Mouse (Mus musculus): Measurements from ENCODE around the gene S1pr3. TPM values are rescaled to one million over a fixed set of nuclear protein-coding genes. Genes with fewer than 3 reads are reported as not detected.
A peak's percentile ranks its signal among the peaks of the same experiment; 100 is the strongest.

The S1pr3 gene
- 29.8 and 40.4 TPM in 2 replicates for polyA plus RNA-seq (2016; fragmentation: Nextera tagmentation; extraction: Ambion mirVana)

GRCm38 (mm10) chr13:51408519-51409001 is at the start of gene S1pr3:
Gene S1pr3, plus strand, starts transcription at chr13:51408639.
- Histone ChIP-seq H3K9me3 (no peaks in the 10 kb centered on the region), H3K27ac (replicated peaks) (no peak within 1 kb of the TSS), H3K4me1 (peaks cover 19% of the 10 kb centered on the region), H3K9ac (replicated peaks) (peak within 1 kb of the TSS; percentile 51), H3K27me3 (peaks cover 38% of the 10 kb centered on the region), H3K4me2 (replicated peaks) (peak within 1 kb of the TSS; percentile 68), H3K36me3 (no peaks in the 10 kb centered on the region), H3K4me3 (peak within 1 kb of the TSS; percentile 44)
- under 1% methylated on average over 33 of the region's 33 CpGs for WGBS
- ATAC-seq (ENCODE audit: low FRiP score, low read depth): peak; percentile 75

GRCm38 (mm10) chr13:51360441-51360962 is 47.9 kb upstream of the S1pr3 start:
- Histone ChIP-seq H3K36me3 (no peaks in the 10 kb centered on the region), H3K27me3 (no peaks in the 10 kb centered on the region), H3K9me3 (no peaks in the 10 kb centered on the region), H3K4me3 (no peak overlapping the region), H3K27ac (replicated peaks) (no peak overlapping the region), H3K9ac (replicated peaks) (no peak overlapping the region), H3K4me2 (replicated peaks) (no peak overlapping the region), H3K4me1 (peaks cover 5% of the 10 kb centered on the region; the same call in 1 of the 2 replicates)
- 83% methylated on average over 8 of the region's 8 CpGs for WGBS
- no peak for ATAC-seq (ENCODE audit: low FRiP score, low read depth)

DNA sequence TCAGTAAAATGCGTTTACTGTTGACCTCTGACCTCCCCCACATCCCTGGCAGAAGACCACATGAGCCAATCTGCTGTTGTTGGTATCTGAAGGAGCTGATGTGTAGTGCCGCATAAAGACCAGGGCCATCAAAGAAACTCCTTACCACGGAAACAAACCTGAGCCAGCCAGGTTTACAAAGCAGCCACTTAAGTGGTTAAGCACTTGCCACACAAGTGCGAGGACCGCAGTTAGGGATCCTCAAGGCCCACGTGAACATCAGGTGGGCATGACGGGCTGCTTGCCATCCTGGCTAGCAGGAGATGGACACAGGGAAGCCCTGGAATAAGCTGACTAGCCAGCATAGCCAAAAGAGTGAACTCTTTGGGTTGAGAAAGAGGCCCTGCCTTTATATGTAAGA is 45.0 kb upstream of the S1pr3 start:
- Histone ChIP-seq H3K4me2 (replicated peaks) (no peak overlapping the region), H3K27me3 (no peaks in the 10 kb centered on the region), H3K4me1 (peaks cover 5% of the 10 kb centered on the region; the same call in 1 of the 2 replicates), H3K36me3 (no peaks in the 10 kb centered on the region), H3K4me3 (no peak overlapping the region), H3K9me3 (no peaks in the 10 kb centered on the region), H3K9ac (replicated peaks) (no peak overlapping the region), H3K27ac (replicated peaks) (no peak overlapping the region)
- no peak for ATAC-seq (ENCODE audit: low FRiP score, low read depth)
- 83% methylated on average over 7 of the region's 7 CpGs for WGBS

DNA sequence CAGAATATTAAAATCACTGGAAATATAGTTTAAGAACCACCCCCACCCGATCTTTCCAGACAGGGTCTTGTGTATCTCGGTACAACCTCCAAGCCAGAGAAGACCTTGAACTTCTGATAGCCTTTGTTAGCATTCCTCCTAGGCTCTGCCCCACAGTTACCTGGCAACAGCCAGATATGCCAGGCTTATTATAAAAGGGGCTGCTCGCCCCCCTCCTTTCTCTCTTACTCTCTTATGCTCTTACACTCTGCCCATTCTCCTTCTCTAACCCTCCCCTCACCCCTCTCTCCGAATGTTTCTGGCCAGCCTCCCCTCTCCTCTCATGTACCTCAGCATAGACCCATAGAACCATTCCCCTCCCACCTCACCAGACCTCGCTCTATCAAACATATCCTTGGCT is 44.5 kb upstream of the S1pr3 start:
- Histone ChIP-seq H3K9me3 (no peaks in the 10 kb centered on the region), H3K36me3 (no peaks in the 10 kb centered on the region), H3K9ac (replicated peaks) (no peak overlapping the region), H3K27ac (replicated peaks) (no peak overlapping the region), H3K4me2 (replicated peaks) (no peak overlapping the region), H3K27me3 (no peaks in the 10 kb centered on the region), H3K4me3 (no peak overlapping the region), H3K4me1 (peaks cover 5% of the 10 kb centered on the region; the same call in 1 of the 2 replicates)
- ATAC-seq (ENCODE audit: low FRiP score, low read depth): no peak
- WGBS: 70% methylated on average over 5 of the region's 5 CpGs

DNA sequence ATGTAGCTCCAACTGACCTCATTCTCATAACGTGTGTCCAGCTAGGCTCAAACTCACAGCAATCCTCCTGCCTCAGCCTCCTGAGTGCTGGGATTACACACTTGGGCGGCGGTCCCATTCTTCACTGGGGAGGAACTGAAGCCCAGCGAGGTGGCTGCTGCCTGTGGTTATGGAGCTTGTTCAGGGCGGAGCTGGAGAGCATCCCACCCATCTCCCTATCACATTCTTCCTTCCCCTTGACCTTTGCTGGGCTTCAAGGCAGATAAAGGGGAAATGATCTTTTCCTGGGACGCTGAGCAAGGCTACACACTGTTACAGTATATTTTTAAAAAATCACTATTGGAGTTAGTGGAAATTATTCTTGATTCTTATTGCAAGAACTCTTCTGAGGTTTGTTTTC is 43.2 kb upstream of the S1pr3 start:
- H3K27me3 ChIP-seq: no peaks in the 10 kb centered on the region
- WGBS: 90% methylated on average over 6 of the region's 6 CpGs

DNA sequence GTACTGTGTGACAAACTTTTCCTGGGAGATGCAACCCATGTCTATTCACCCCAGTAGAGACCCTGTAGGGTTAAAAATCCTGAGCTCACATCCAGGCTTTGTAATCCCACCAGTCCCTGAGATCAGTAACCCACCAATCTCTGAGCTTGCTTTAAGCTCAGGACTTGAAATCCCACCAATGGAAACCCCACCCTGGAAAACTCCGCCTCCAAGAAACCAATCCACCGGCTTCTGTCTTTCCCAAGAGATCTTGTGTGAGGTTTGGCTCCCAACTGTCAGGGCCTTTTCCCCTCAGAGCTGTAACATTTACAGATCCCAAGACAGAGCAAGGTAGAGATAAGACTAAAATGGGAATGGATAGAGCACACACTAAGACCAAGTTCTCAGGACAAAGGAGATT is 40.1 kb upstream of the S1pr3 start:
- Histone ChIP-seq H3K27ac (replicated peaks) (no peak overlapping the region), H3K4me2 (replicated peaks) (no peak overlapping the region), H3K4me1 (peaks cover 5% of the 10 kb centered on the region; the same call in 1 of the 2 replicates), H3K27me3 (no peaks in the 10 kb centered on the region), H3K4me3 (no peak overlapping the region), H3K9me3 (no peaks in the 10 kb centered on the region), H3K36me3 (no peaks in the 10 kb centered on the region), H3K9ac (replicated peaks) (no peak overlapping the region)
- ATAC-seq (ENCODE audit: low FRiP score, low read depth): no peak
- WGBS: 67% methylated on average over 2 of the region's 2 CpGs

More for the DNA sequence above, 43.2 kb upstream of the S1pr3 start:
- Histone ChIP-seq H3K36me3 (no peaks in the 10 kb centered on the region), H3K9me3 (no peaks in the 10 kb centered on the region), H3K4me1 (peaks cover 5% of the 10 kb centered on the region; the same call in 1 of the 2 replicates), H3K9ac (replicated peaks) (no peak overlapping the region), H3K27ac (replicated peaks) (no peak overlapping the region), H3K4me2 (replicated peaks) (no peak overlapping the region), H3K4me3 (no peak overlapping the region)
- ATAC-seq (ENCODE audit: low FRiP score, low read depth): no peak

GRCm38 (mm10) chr13:51369354-51369753 is 39.1 kb upstream of the S1pr3 start:
- no peak for ATAC-seq (ENCODE audit: low FRiP score, low read depth)
- H3K4me2 ChIP-seq (replicated peaks): no peak overlapping the region
- H3K4me3 ChIP-seq: no peak overlapping the region
- H3K27ac ChIP-seq (replicated peaks): no peak overlapping the region
- H3K4me1 ChIP-seq: no peaks in the 10 kb centered on the region
- no peaks in the 10 kb centered on the region for H3K9me3 ChIP-seq
- no peaks in the 10 kb centered on the region for H3K36me3 ChIP-seq
- H3K27me3 ChIP-seq: no peaks in the 10 kb centered on the region
- 93% methylated on average over 3 of the region's 3 CpGs for WGBS
- H3K9ac ChIP-seq (replicated peaks): no peak overlapping the region

- no peak overlapping the region for H3K27ac ChIP-seq (replicated peaks)
- no peaks in the 10 kb centered on the region for H3K9me3 ChIP-seq
- ATAC-seq (ENCODE audit: low FRiP score, low read depth): 0 out of 2 replicates have a peak, but pooled peaks have one; percentile 41
- H3K4me1 ChIP-seq: peaks cover 3% of the 10 kb centered on the region
- H3K27me3 ChIP-seq: no peaks in the 10 kb centered on the region
- no peak overlapping the region for H3K4me2 ChIP-seq (replicated peaks)
- no peaks in the 10 kb centered on the region for H3K36me3 ChIP-seq
- H3K4me3 ChIP-seq: no peak overlapping the region
- H3K9ac ChIP-seq (replicated peaks): no peak overlapping the region
Measured at GRCm38 (mm10) chr13:51373086-51373485, 35.4 kb upstream of the S1pr3 start.

DNA sequence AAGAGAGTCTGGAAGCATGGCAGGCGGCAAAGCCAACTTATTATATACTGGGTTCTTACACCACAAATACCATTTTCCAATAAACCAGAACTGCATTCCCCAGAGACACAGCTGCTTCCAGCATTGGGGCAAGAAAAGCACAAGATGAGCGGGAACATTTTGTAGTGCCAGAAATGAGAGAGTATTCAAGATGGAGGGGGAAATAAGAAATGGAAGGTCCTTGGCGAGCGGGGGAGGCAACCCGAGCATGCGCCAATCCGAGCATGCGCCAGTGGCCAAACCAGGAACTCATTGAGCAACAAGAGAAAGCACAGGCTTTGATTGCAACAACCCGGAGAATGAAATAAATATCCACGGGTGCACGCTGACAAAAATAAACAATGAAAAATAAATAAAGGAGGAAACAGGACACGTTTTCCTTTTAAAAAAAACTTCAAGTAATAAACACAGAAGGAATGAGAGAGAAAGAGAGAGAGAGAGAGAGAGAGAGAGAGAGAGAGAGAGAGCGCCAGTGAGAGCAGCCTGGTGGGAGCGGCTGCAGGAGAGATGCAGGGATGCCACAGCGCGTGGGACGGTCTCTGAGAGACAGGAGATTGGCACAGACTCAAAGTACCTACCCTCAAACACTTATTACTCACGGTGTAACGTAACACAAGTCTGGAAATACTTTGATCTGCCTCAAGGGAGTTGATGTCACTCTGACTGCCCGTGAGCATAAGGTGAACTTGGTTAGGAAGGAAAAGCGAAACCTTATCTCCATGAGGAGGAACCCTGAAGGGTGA is 34.2 kb upstream of the S1pr3 start:
- Histone ChIP-seq H3K27me3 (no peaks in the 10 kb centered on the region), H3K36me3 (no peaks in the 10 kb centered on the region), H3K9me3 (no peaks in the 10 kb centered on the region), H3K27ac (replicated peaks) (no peak overlapping the region), H3K4me3 (no peak overlapping the region), H3K4me2 (replicated peaks) (no peak overlapping the region), H3K9ac (replicated peaks) (no peak overlapping the region), H3K4me1 (peaks cover 14% of the 10 kb centered on the region)
- no peak for ATAC-seq (ENCODE audit: low FRiP score, low read depth)
- WGBS: 89% methylated on average over 21 of the region's 21 CpGs

- no peaks in the 10 kb centered on the region for H3K27me3 ChIP-seq
- H3K4me2 ChIP-seq (replicated peaks): peak overlapping the region; percentile 21; the same call in 1 of the 2 replicates
- H3K27ac ChIP-seq (replicated peaks): no peak overlapping the region
- peaks cover 20% of the 10 kb centered on the region for H3K4me1 ChIP-seq
- no peaks in the 10 kb centered on the region for H3K9me3 ChIP-seq
- no peaks in the 10 kb centered on the region for H3K36me3 ChIP-seq
- H3K4me3 ChIP-seq: no peak overlapping the region
- WGBS: 53% methylated on average over 4 of the region's 4 CpGs
- no peak overlapping the region for H3K9ac ChIP-seq (replicated peaks)
- ATAC-seq (ENCODE audit: low FRiP score, low read depth): 0 out of 2 replicates have a peak, but pooled peaks have one; percentile 60
Measured at GRCm38 (mm10) chr13:51378126-51378525, 30.3 kb upstream of the S1pr3 start.

- Histone ChIP-seq H3K36me3 (no peaks in the 10 kb centered on the region), H3K9me3 (no peaks in the 10 kb centered on the region), H3K27me3 (no peaks in the 10 kb centered on the region), H3K27ac (replicated peaks) (peak overlapping the region; percentile 39; the same call in 1 of the 2 replicates), H3K9ac (replicated peaks) (no peak overlapping the region), H3K4me3 (no peak overlapping the region), H3K4me2 (replicated peaks) (no peak overlapping the region), H3K4me1 (peaks cover 24% of the 10 kb centered on the region)
- WGBS: 17% methylated on average over 6 of the region's 6 CpGs
- ATAC-seq (ENCODE audit: low FRiP score, low read depth): no peak
Measured at GRCm38 (mm10) chr13:51379596-51379995, 28.8 kb upstream of the S1pr3 start.

DNA sequence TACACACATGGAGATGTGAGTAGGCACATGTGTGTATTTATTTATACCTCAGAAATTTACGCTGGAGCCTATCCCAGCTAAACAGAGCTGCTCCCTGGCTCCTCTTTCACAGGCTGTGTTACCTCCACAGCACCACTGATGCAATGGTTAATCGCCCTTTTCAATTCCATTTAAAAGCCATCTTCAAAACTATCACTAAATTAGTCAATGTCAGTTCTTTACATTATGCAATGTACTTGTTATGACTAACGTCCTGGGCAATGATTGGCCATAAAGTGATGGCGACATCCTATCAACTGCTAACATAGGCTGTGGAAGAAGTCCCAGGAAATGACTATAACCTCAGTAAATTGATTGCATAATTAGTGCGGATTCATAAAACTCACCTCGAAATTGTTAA is 26.9 kb upstream of the S1pr3 start:
- H3K27ac ChIP-seq (replicated peaks): no peak overlapping the region
- no peaks in the 10 kb centered on the region for H3K36me3 ChIP-seq
- no peaks in the 10 kb centered on the region for H3K27me3 ChIP-seq
- H3K9me3 ChIP-seq: no peaks in the 10 kb centered on the region
- 93% methylated on average over 6 of the region's 6 CpGs for WGBS
- no peak overlapping the region for H3K4me3 ChIP-seq
- peaks cover 26% of the 10 kb centered on the region for H3K4me1 ChIP-seq
- no peak overlapping the region for H3K9ac ChIP-seq (replicated peaks)
- no peak overlapping the region for H3K4me2 ChIP-seq (replicated peaks)
- ATAC-seq (ENCODE audit: low FRiP score, low read depth): no peak
